Mouse (Mus musculus): ENCODE results near the gene Zfp410.
"Not testable (repeated sequence)": the region's sequence is repeated elsewhere in the genome, so short reads cannot be mapped to it uniquely, and the experiment has no call there.

DNA sequence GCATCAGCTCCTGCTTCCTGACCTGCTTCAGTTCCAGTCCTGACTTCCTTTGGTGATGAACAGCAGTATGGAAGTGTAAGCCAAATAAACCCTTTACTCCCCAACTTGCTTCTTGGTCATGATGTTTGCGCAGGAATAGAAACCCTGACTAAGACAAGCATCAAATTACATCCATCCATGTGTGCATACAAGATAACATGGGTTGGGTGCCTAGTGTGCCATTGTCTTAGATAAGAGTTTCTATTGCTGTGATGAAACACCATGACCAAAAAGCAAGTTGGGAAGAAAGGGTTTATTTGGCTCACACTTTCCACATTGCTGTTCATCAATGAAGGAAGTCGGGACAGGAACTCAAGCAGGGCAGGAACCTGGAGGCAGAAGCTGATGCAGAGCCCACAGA, 42.0 kb downstream of the Zfp410 start:
- not testable (repeated sequence) for TF ChIP-seq POLR2A (IDR thresholded peaks at IDR 0.05; ENCODE audit: borderline replicate concordance, low read depth, low read length); CTCF (IDR thresholded peaks at IDR 0.05; ENCODE audit: low read depth, low read length)
